Mouse (Mus musculus): ENCODE data around the gene Myo1h.

The Myo1h gene

GRCm38 (mm10) chr5:114359586-114359985 is 70.6 kb downstream of the Myo1h start:
- DNase-seq (ENCODE audit: low spot score in 2 of 2), result no peak

GRCm38 (mm10) chr5:114360968-114361367 is 72.0 kb downstream of the Myo1h start:
- DNase-seq (ENCODE audit: low spot score in 2 of 2), result no peak

GRCm38 (mm10) chr5:114365043-114365752 is 76.2 kb downstream of the Myo1h start:
- DNase-seq (ENCODE audit: low spot score in 2 of 2), result peak in 1 of 2 experiments; percentile 72

- no peak for DNase-seq (ENCODE audit: low spot score in 2 of 2)
These were observed 79.2 kb downstream of the Myo1h start for GRCm38 (mm10) chr5:114368121-114368520.

- no peak for DNase-seq (ENCODE audit: low spot score in 2 of 2)
These were observed 80.0 kb downstream of the Myo1h start for GRCm38 (mm10) chr5:114368803-114369496.

- no peak for DNase-seq (ENCODE audit: low spot score in 2 of 2)
These were observed 81.0 kb downstream of the Myo1h start for GRCm38 (mm10) chr5:114369921-114370320.

GRCm38 (mm10) chr5:114370371-114370776 is 81.4 kb downstream of the Myo1h start:
- DNase-seq (ENCODE audit: low spot score in 2 of 2), result peak in 1 of 2 experiments; percentile 56

- no peak for DNase-seq (ENCODE audit: low spot score in 2 of 2)
These were observed 82.4 kb downstream of the Myo1h start for GRCm38 (mm10) chr5:114371331-114371730.

- DNase-seq (ENCODE audit: low spot score in 2 of 2), result no peak
These were observed 82.9 kb downstream of the Myo1h start for GRCm38 (mm10) chr5:114371731-114372473.

GRCm38 (mm10) chr5:114372565-114372964 is 83.6 kb downstream of the Myo1h start:
- DNase-seq (ENCODE audit: low spot score in 2 of 2), result no peak

- no peak for DNase-seq (ENCODE audit: low spot score in 2 of 2)
These were observed 84.2 kb downstream of the Myo1h start for GRCm38 (mm10) chr5:114373174-114373573.

- no peak for DNase-seq (ENCODE audit: low spot score in 2 of 2)
These were observed 84.6 kb downstream of the Myo1h start for GRCm38 (mm10) chr5:114373581-114373980.

GRCm38 (mm10) chr5:114374409-114375213 is 85.6 kb downstream of the Myo1h start:
- no peak for DNase-seq (ENCODE audit: low spot score in 2 of 2)

GRCm38 (mm10) chr5:114378177-114378920 is 89.4 kb downstream of the Myo1h start:
- DNase-seq (ENCODE audit: low spot score in 2 of 2), result no peak

- no peak for DNase-seq (ENCODE audit: low spot score in 2 of 2)
These were observed 90.0 kb downstream of the Myo1h start for GRCm38 (mm10) chr5:114378936-114379335.

GRCm38 (mm10) chr5:114379763-114380162 is 90.8 kb downstream of the Myo1h start:
- no peak for DNase-seq (ENCODE audit: low spot score in 2 of 2)

- DNase-seq (ENCODE audit: low spot score in 2 of 2), result peak; percentile 81 to 85
These were observed 91.4 kb downstream of the Myo1h start, which contains the start of the genes Kctd10 and Ube3b for GRCm38 (mm10) chr5:114380209-114381012. TSS of gene Kctd10 (minus strand) at chr5:114380508. TSS of gene Ube3b (plus strand) at chr5:114380607.

- no peak for DNase-seq (ENCODE audit: low spot score in 2 of 2)
These were observed 92.0 kb downstream of the Myo1h start for GRCm38 (mm10) chr5:114381013-114381351.

- no peak for DNase-seq (ENCODE audit: low spot score in 2 of 2)
These were observed 94.4 kb downstream of the Myo1h start for GRCm38 (mm10) chr5:114383184-114383904.

All from urinary bladder, postnatal 4 days (tissue).